Mouse (Mus musculus): ENCODE results near the gene Tulp4. TPM values are rescaled to one million over a fixed set of nuclear protein-coding genes. Genes with fewer than 3 reads are reported as not detected.

Gene Tulp4
- polyA plus RNA-seq (2012; rRNA removed), result 74.2 and 87.4 TPM in 2 replicates

GRCm38 (mm10) chr17:6106361-6107014, at the start of gene Tulp4:
Tulp4 (plus strand) TSS chr17:6106437.

DNA sequence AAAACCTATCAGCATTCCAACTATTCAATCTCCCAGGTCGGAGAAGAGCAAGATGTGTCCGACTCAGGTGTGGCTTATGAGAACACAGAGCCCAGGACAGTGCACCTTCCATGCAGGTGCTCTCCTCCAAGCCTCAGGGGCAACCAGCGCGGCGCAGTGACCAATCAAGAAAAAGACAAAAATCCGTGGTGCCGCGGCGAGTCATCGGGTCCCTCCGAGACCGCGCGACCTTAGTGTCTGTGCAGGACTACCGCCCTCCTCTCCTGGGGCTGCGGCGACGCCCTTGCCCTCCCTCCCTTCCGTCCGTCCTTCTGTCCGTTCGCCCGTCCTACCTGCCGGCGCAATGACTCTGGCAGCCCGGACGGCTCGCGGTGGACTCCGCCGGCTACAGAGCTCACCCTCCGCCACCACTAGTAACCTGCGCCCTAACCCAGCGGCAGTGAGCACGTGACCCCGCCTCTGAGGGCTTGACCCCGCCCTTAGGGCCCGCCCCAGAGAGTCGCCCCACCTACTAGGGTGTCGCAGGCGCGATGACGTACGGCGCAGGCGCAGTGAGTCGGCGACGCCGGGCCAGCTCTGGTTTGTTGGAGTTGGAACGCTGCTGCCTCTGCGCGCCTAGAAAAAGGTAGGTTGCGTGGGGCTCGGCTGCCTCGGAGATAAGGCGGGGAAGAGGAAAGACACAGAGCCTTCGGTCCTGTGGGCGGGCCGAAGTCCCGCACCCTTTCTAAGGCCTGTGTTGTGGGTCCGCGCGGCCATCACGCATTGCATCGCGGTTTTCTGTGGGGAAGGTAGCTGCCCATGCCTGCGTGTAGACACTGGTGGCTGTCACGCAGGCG, 26.7 kb upstream of the Tulp4 start, which contains the start of the genes Serac1 and Gtf2h5:
TSS of gene Serac1 (minus strand) at position 455 of the 836 bp plus-strand sequence.
TSS of gene Gtf2h5 (plus strand) at position 500 of the 836 bp plus-strand sequence.

GRCm38 (mm10) chr17:6256400-6257069, 150.3 kb downstream of the Tulp4 start, which contains the start of gene Tmem181a:
Tmem181a (plus strand) TSS chr17:6256860.

Other genes starting within 250 kb of the Tulp4 start
- gene Synj2, start 165.2 kb upstream of the Tulp4 start, polyA plus RNA-seq (2012; rRNA removed), result 7.9 and 8.7 TPM in 2 replicates
- 3.3 and 4.8 TPM in 2 replicates for gene Serac1, start 26.7 kb upstream of the Tulp4 start, polyA plus RNA-seq (2012; rRNA removed)
- gene Gtf2h5, start 26.7 kb upstream of the Tulp4 start, polyA plus RNA-seq (2012; rRNA removed), result 8.6 and 9.3 TPM in 2 replicates
- gene Tmem181a, start 150.4 kb downstream of the Tulp4 start, polyA plus RNA-seq (2012; rRNA removed), result 17.2 and 19.2 TPM in 2 replicates
- 3.9 and 4.0 TPM in 2 replicates for gene Dynlt1a, start 211.1 kb downstream of the Tulp4 start, polyA plus RNA-seq (2012; rRNA removed)

Measured in ovary, adult 2 months (tissue).